Mouse (Mus musculus): Measurements from ENCODE around the gene Gpd2. TPM values are rescaled to one million over a fixed set of nuclear protein-coding genes. Genes with fewer than 3 reads are reported as not detected.

Gene Gpd2
- 28.5 and 31.2 TPM in 2 replicates for polyA plus RNA-seq (2015; fragmentation: Nextera tagmentation; extraction: Ambion mirVana)

- Histone ChIP-seq H3K36me3 (ENCODE audit: control insufficient read depth, insufficient read depth) (no peaks in the 10 kb centered on the region), H3K9me3 (ENCODE audit: control insufficient read depth, low read length) (no peaks in the 10 kb centered on the region), H3K4me3 (replicated peaks; ENCODE audit: low read length) (peak within 1 kb of the TSS; percentile 82), H3K27ac (ENCODE audit: low read length) (peak within 1 kb of the TSS; percentile 25; the same call in 1 of the 2 replicates), H3K27me3 (replicated peaks; ENCODE audit: control insufficient read depth, insufficient read depth, low read length) (no peaks in the 10 kb centered on the region), H3K4me1 (replicated peaks; ENCODE audit: control insufficient read depth, insufficient read depth, low read length) (peaks cover 12% of the 10 kb centered on the region), H3K9ac (replicated peaks; ENCODE audit: low read depth, low read length) (peak within 1 kb of the TSS; percentile 89), H3K4me2 (ENCODE audit: low read length) (peak within 1 kb of the TSS; percentile 92)
- ATAC-seq: peak; percentile 81
- 3% methylated on average over 20 of the region's 20 CpGs for WGBS
These were observed at the start of gene Gpd2 for GRCm38 (mm10) chr2:57237475-57237919. Gpd2 (plus strand) TSS chr2:57237635.

GRCm38 (mm10) chr2:57188237-57188636, 49.2 kb upstream of the Gpd2 start:
- H3K9ac ChIP-seq (replicated peaks; ENCODE audit: low read depth, low read length): no peak overlapping the region
- H3K36me3 ChIP-seq (ENCODE audit: control insufficient read depth, insufficient read depth): no peaks in the 10 kb centered on the region
- H3K4me1 ChIP-seq (replicated peaks; ENCODE audit: control insufficient read depth, insufficient read depth, low read length): no peaks in the 10 kb centered on the region
- peaks cover 2% of the 10 kb centered on the region; the same call in 1 of the 2 replicates for H3K9me3 ChIP-seq (ENCODE audit: control insufficient read depth, low read length)
- no peak overlapping the region for H3K4me3 ChIP-seq (replicated peaks; ENCODE audit: low read length)
- no peak overlapping the region for H3K4me2 ChIP-seq (ENCODE audit: low read length)
- WGBS: 60% methylated on average over 9 of the region's 9 CpGs
- H3K27ac ChIP-seq (ENCODE audit: low read length): no peak overlapping the region
- ATAC-seq: no peak
- H3K27me3 ChIP-seq (replicated peaks; ENCODE audit: control insufficient read depth, insufficient read depth, low read length): no peaks in the 10 kb centered on the region

GRCm38 (mm10) chr2:57190884-57191283, 46.6 kb upstream of the Gpd2 start:
- H3K36me3 ChIP-seq (ENCODE audit: control insufficient read depth, insufficient read depth): no peaks in the 10 kb centered on the region
- H3K27ac ChIP-seq (ENCODE audit: low read length): no peak overlapping the region
- H3K9ac ChIP-seq (replicated peaks; ENCODE audit: low read depth, low read length): no peak overlapping the region
- no peaks in the 10 kb centered on the region for H3K4me1 ChIP-seq (replicated peaks; ENCODE audit: control insufficient read depth, insufficient read depth, low read length)
- peaks cover 2% of the 10 kb centered on the region; the same call in 1 of the 2 replicates for H3K9me3 ChIP-seq (ENCODE audit: control insufficient read depth, low read length)
- H3K4me2 ChIP-seq (ENCODE audit: low read length): no peak overlapping the region
- H3K4me3 ChIP-seq (replicated peaks; ENCODE audit: low read length): no peak overlapping the region
- ATAC-seq: no peak
- no peaks in the 10 kb centered on the region for H3K27me3 ChIP-seq (replicated peaks; ENCODE audit: control insufficient read depth, insufficient read depth, low read length)

- WGBS: 93% methylated on average over 3 of the region's 3 CpGs
- no peaks in the 10 kb centered on the region for H3K4me1 ChIP-seq (replicated peaks; ENCODE audit: control insufficient read depth, insufficient read depth, low read length)
- H3K4me2 ChIP-seq (ENCODE audit: low read length): no peak overlapping the region
- H3K27me3 ChIP-seq (replicated peaks; ENCODE audit: control insufficient read depth, insufficient read depth, low read length): no peaks in the 10 kb centered on the region
- no peak overlapping the region for H3K4me3 ChIP-seq (replicated peaks; ENCODE audit: low read length)
- no peak overlapping the region for H3K9ac ChIP-seq (replicated peaks; ENCODE audit: low read depth, low read length)
- no peak overlapping the region for H3K27ac ChIP-seq (ENCODE audit: low read length)
- no peak for ATAC-seq
- no peaks in the 10 kb centered on the region for H3K36me3 ChIP-seq (ENCODE audit: control insufficient read depth, insufficient read depth)
- no peaks in the 10 kb centered on the region for H3K9me3 ChIP-seq (ENCODE audit: control insufficient read depth, low read length)
These were observed 38.4 kb upstream of the Gpd2 start for GRCm38 (mm10) chr2:57199046-57199445.

- Histone ChIP-seq H3K4me3 (replicated peaks; ENCODE audit: low read length) (no peak overlapping the region), H3K27ac (ENCODE audit: low read length) (no peak overlapping the region), H3K27me3 (replicated peaks; ENCODE audit: control insufficient read depth, insufficient read depth, low read length) (no peaks in the 10 kb centered on the region), H3K36me3 (ENCODE audit: control insufficient read depth, insufficient read depth) (no peaks in the 10 kb centered on the region), H3K9me3 (ENCODE audit: control insufficient read depth, low read length) (no peaks in the 10 kb centered on the region; the same call in 1 of the 2 replicates), H3K9ac (replicated peaks; ENCODE audit: low read depth, low read length) (no peak overlapping the region), H3K4me1 (replicated peaks; ENCODE audit: control insufficient read depth, insufficient read depth, low read length) (no peaks in the 10 kb centered on the region), H3K4me2 (ENCODE audit: low read length) (no peak overlapping the region)
- ATAC-seq: no peak
- WGBS: 77% methylated on average over 9 of the region's 9 CpGs
These were observed 28.9 kb upstream of the Gpd2 start for GRCm38 (mm10) chr2:57208472-57209083.

GRCm38 (mm10) chr2:57211049-57212001, 26.1 kb upstream of the Gpd2 start:
- no peaks in the 10 kb centered on the region for H3K36me3 ChIP-seq (ENCODE audit: control insufficient read depth, insufficient read depth)
- H3K4me2 ChIP-seq (ENCODE audit: low read length): no peak overlapping the region
- H3K4me3 ChIP-seq (replicated peaks; ENCODE audit: low read length): no peak overlapping the region
- no peak overlapping the region for H3K9ac ChIP-seq (replicated peaks; ENCODE audit: low read depth, low read length)
- no peaks in the 10 kb centered on the region for H3K4me1 ChIP-seq (replicated peaks; ENCODE audit: control insufficient read depth, insufficient read depth, low read length)
- H3K27me3 ChIP-seq (replicated peaks; ENCODE audit: control insufficient read depth, insufficient read depth, low read length): no peaks in the 10 kb centered on the region
- H3K9me3 ChIP-seq (ENCODE audit: control insufficient read depth, low read length): no peaks in the 10 kb centered on the region; the same call in 1 of the 2 replicates
- no peak for ATAC-seq
- H3K27ac ChIP-seq (ENCODE audit: low read length): no peak overlapping the region
- 53% methylated on average over 9 of the region's 9 CpGs for WGBS

GRCm38 (mm10) chr2:57213364-57213763, 24.1 kb upstream of the Gpd2 start:
- no peaks in the 10 kb centered on the region for H3K27me3 ChIP-seq (replicated peaks; ENCODE audit: control insufficient read depth, insufficient read depth, low read length)
- H3K4me2 ChIP-seq (ENCODE audit: low read length): no peak overlapping the region
- no peak overlapping the region for H3K9ac ChIP-seq (replicated peaks; ENCODE audit: low read depth, low read length)
- 93% methylated on average over 4 of the region's 4 CpGs for WGBS
- no peak for ATAC-seq
- H3K9me3 ChIP-seq (ENCODE audit: control insufficient read depth, low read length): no peaks in the 10 kb centered on the region; the same call in 1 of the 2 replicates
- no peak overlapping the region for H3K4me3 ChIP-seq (replicated peaks; ENCODE audit: low read length)
- no peaks in the 10 kb centered on the region for H3K36me3 ChIP-seq (ENCODE audit: control insufficient read depth, insufficient read depth)
- H3K27ac ChIP-seq (ENCODE audit: low read length): no peak overlapping the region
- H3K4me1 ChIP-seq (replicated peaks; ENCODE audit: control insufficient read depth, insufficient read depth, low read length): no peaks in the 10 kb centered on the region

GRCm38 (mm10) chr2:57223288-57224026, 14.0 kb upstream of the Gpd2 start:
- H3K4me1 ChIP-seq (replicated peaks; ENCODE audit: control insufficient read depth, insufficient read depth, low read length): no peaks in the 10 kb centered on the region
- H3K9me3 ChIP-seq (ENCODE audit: control insufficient read depth, low read length): no peaks in the 10 kb centered on the region
- no peaks in the 10 kb centered on the region; the same call in 1 of the 2 replicates for H3K27me3 ChIP-seq (replicated peaks; ENCODE audit: control insufficient read depth, insufficient read depth, low read length)
- no peak overlapping the region for H3K4me3 ChIP-seq (replicated peaks; ENCODE audit: low read length)
- H3K9ac ChIP-seq (replicated peaks; ENCODE audit: low read depth, low read length): no peak overlapping the region
- 84% methylated on average over 3 of the region's 3 CpGs for WGBS
- H3K4me2 ChIP-seq (ENCODE audit: low read length): no peak overlapping the region
- H3K27ac ChIP-seq (ENCODE audit: low read length): no peak overlapping the region
- no peak for ATAC-seq
- no peaks in the 10 kb centered on the region for H3K36me3 ChIP-seq (ENCODE audit: control insufficient read depth, insufficient read depth)

- ATAC-seq: 0 out of 2 replicates have a peak, but pooled peaks have one; percentile 33
- H3K36me3 ChIP-seq (ENCODE audit: control insufficient read depth, insufficient read depth): no peaks in the 10 kb centered on the region
- no peaks in the 10 kb centered on the region for H3K4me1 ChIP-seq (replicated peaks; ENCODE audit: control insufficient read depth, insufficient read depth, low read length)
- H3K27me3 ChIP-seq (replicated peaks; ENCODE audit: control insufficient read depth, insufficient read depth, low read length): no peaks in the 10 kb centered on the region; the same call in 1 of the 2 replicates
- H3K9me3 ChIP-seq (ENCODE audit: control insufficient read depth, low read length): no peaks in the 10 kb centered on the region
- H3K9ac ChIP-seq (replicated peaks; ENCODE audit: low read depth, low read length): no peak overlapping the region
- WGBS: 11% methylated on average over 2 of the region's 2 CpGs
- no peak overlapping the region for H3K27ac ChIP-seq (ENCODE audit: low read length)
- H3K4me3 ChIP-seq (replicated peaks; ENCODE audit: low read length): no peak overlapping the region
- H3K4me2 ChIP-seq (ENCODE audit: low read length): no peak overlapping the region
These were observed 12.2 kb upstream of the Gpd2 start for GRCm38 (mm10) chr2:57225236-57225635.

Measured in forebrain, embryonic 16.5 days (tissue).